Mouse (Mus musculus): ENCODE data around the gene Gcnt1. TPM values are rescaled to one million over a fixed set of nuclear protein-coding genes. Genes with fewer than 3 reads are reported as not detected.

Gcnt1 gene
- total and polyA plus RNA-seq, 3 experiments, result 0.22 TPM; not detected in 2

- Histone ChIP-seq H3K36me3 (ENCODE audit: control insufficient read depth in 1 of 2, insufficient read depth in 2 of 2, low read length in 2 of 2) (no peaks in the 10 kb centered on the region), H3K27me3 (ENCODE audit: control insufficient read depth in 1 of 2, insufficient read depth in 2 of 2, low read length in 2 of 2) (no peaks in the 10 kb centered on the region; a peak in 1 of 4 replicates), H3K9me3 (replicated peaks; ENCODE audit: insufficient read depth, low read length) (no peaks in the 10 kb centered on the region), H3K9ac (ENCODE audit: control insufficient read depth, low read depth, low read length, poor library complexity, severe bottlenecking) (no peak overlapping the region), H3K4me3 (ENCODE audit: control insufficient read depth in 1 of 2, insufficient read depth in 1 of 2, low read depth in 2 of 2, low read length in 2 of 2) (no peak overlapping the region), H3K79me2 (ENCODE audit: control insufficient read depth, insufficient read depth, low read length, poor library complexity) (no peaks in the 10 kb centered on the region), H3K27ac (ENCODE audit: control insufficient read depth, low read depth, low read length) (no peak overlapping the region), H3K4me1 (ENCODE audit: control insufficient read depth in 1 of 2, insufficient read depth in 2 of 2, low read length in 2 of 2) (no peaks in the 10 kb centered on the region)
- no peak for DNase-seq (ENCODE audit: low read depth, low spot score)
- TF ChIP-seq GATA1 (IDR thresholded peaks at IDR 0.05; ENCODE audit: low read depth, low read length), result no peak
- TF ChIP-seq MYB (IDR thresholded peaks at IDR 0.05; ENCODE audit: low read depth, low read length), result no peak
- TF ChIP-seq SIN3A (IDR thresholded peaks at IDR 0.05; ENCODE audit: low read length), result no peak
- TF ChIP-seq TCF12 (IDR thresholded peaks at IDR 0.05; ENCODE audit: low read depth, low read length), result no peak
- TF ChIP-seq MYC (IDR thresholded peaks at IDR 0.05; ENCODE audit: low read depth, low read length), result no peak
- TF ChIP-seq MAX (IDR thresholded peaks at IDR 0.05; ENCODE audit: low read length), result no peak
- TF ChIP-seq GABPA (IDR thresholded peaks at IDR 0.05; ENCODE audit: low read depth, low read length), result no peak
- no peak for TF ChIP-seq BHLHE40 (IDR thresholded peaks at IDR 0.05; ENCODE audit: borderline replicate concordance, low read depth, low read length)
- no peak for TF ChIP-seq CHD1 (IDR thresholded peaks at IDR 0.05; ENCODE audit: low read depth, low read length)
- TF ChIP-seq JUND (IDR thresholded peaks at IDR 0.05; ENCODE audit: low read depth, low read length), result no peak
- no peak for TF ChIP-seq KAT2A (conservative IDR thresholded peaks at IDR 0.05; ENCODE audit: low read depth, low read length)
- no peak for TF ChIP-seq CTCF (IDR thresholded peaks at IDR 0.05 in 2 of 3, conservative IDR thresholded peaks at IDR 0.05 in 1 of 3; ENCODE audit: control insufficient read depth in 1 of 3, insufficient read depth in 1 of 3, low read depth in 2 of 3, low read length in 3 of 3, poor library complexity in 1 of 3, severe bottlenecking in 1 of 3)
Observed at GRCm38 (mm10) chr19:17347852-17348251, 24.8 kb downstream of the Gcnt1 start.

- no peaks in the 10 kb centered on the region for H3K9me3 ChIP-seq (replicated peaks; ENCODE audit: insufficient read depth, low read length)
- H3K4me3 ChIP-seq (ENCODE audit: control insufficient read depth in 1 of 2, insufficient read depth in 1 of 2, low read depth in 2 of 2, low read length in 2 of 2), result no peak overlapping the region
- no peak overlapping the region for H3K9ac ChIP-seq (ENCODE audit: control insufficient read depth, low read depth, low read length, poor library complexity, severe bottlenecking)
- TF ChIP-seq TBP (IDR thresholded peaks at IDR 0.05; ENCODE audit: low read depth, low read length) (no peak), NELFE (IDR thresholded peaks at IDR 0.05; ENCODE audit: low read depth, low read length) (no peak), ZKSCAN1 (IDR thresholded peaks at IDR 0.05; ENCODE audit: low read depth, low read length) (no peak), SIN3A (IDR thresholded peaks at IDR 0.05; ENCODE audit: low read length) (no peak), MYC (IDR thresholded peaks at IDR 0.05; ENCODE audit: low read depth, low read length) (no peak), CTCF (IDR thresholded peaks at IDR 0.05 in 2 of 3, conservative IDR thresholded peaks at IDR 0.05 in 1 of 3; ENCODE audit: control insufficient read depth in 1 of 3, insufficient read depth in 1 of 3, low read depth in 2 of 3, low read length in 3 of 3, poor library complexity in 1 of 3, severe bottlenecking in 1 of 3) (no peak), USF2 (IDR thresholded peaks at IDR 0.05; ENCODE audit: borderline replicate concordance in 1 of 2, insufficient read depth in 1 of 2, low read depth in 1 of 2, low read length in 2 of 2) (no peak), ETS1 (IDR thresholded peaks at IDR 0.05; ENCODE audit: low read depth, low read length) (no peak)
- no peaks in the 10 kb centered on the region for H3K36me3 ChIP-seq (ENCODE audit: control insufficient read depth in 1 of 2, insufficient read depth in 2 of 2, low read length in 2 of 2)
- H3K4me1 ChIP-seq (ENCODE audit: control insufficient read depth in 1 of 2, insufficient read depth in 2 of 2, low read length in 2 of 2), result no peaks in the 10 kb centered on the region
- H3K27ac ChIP-seq (ENCODE audit: control insufficient read depth, low read depth, low read length), result no peak overlapping the region
- H3K79me2 ChIP-seq (ENCODE audit: control insufficient read depth, insufficient read depth, low read length, poor library complexity), result no peaks in the 10 kb centered on the region
- H3K27me3 ChIP-seq (ENCODE audit: control insufficient read depth in 1 of 2, insufficient read depth in 2 of 2, low read length in 2 of 2), result no peaks in the 10 kb centered on the region; a peak in 1 of 4 replicates
- no peak for DNase-seq (ENCODE audit: low read depth, low spot score)
Observed at GRCm38 (mm10) chr19:17346716-17347474, 25.7 kb downstream of the Gcnt1 start.
